In genomic region chr6:86480189-86480831, GRCm38 (mm10) we compare ENCODE assay signal across 8 mouse cellular contexts. TPM values are rescaled to one million over a fixed set of nuclear protein-coding genes. Genes with fewer than 3 reads are reported as not detected.
A peak's percentile ranks its signal among the peaks of the same experiment; 100 is the strongest.
DNase-seq lines count a peak whose midpoint lies in the region; ATAC-seq lines count a peak whose summit lies in the region.

No protein-coding gene starts in this region.

- ATAC-seq in cerebellum, adult (ENCODE audit: insufficient number of reproducible peaks, low FRiP score, low TSS enrichment), result peak; percentile 39; the same call in 1 of the 2 replicates

- no peak for DNase-seq in cerebellum, postnatal 4 days (ENCODE audit: low spot score in 2 of 2)
- DNase-seq in cerebellum, postnatal 25 days, result peak; percentile 51 to 64
- no peak for DNase-seq in heart, embryonic 10.5 days (ENCODE audit: low spot score)
- DNase-seq in kidney, adult 9 months, result peak; percentile 80
- peak; percentile 75 for DNase-seq in lung, postnatal 10 days
- peak; percentile 70 for DNase-seq in skeletal muscle tissue, adult 2 months (ENCODE audit: low read depth, low spot score)
- no peak for DNase-seq in T-cell, adult 2 months (ENCODE audit: low spot score)

- no peaks in the 10 kb centered on the region for H3K9me3 ChIP-seq in heart, embryonic 10.5 days

- peak overlapping the region; percentile 86 for H3K27ac ChIP-seq in heart, embryonic 10.5 days

- peaks cover 62% of the 10 kb centered on the region for H3K4me1 ChIP-seq in heart, embryonic 10.5 days

- WGBS in heart, embryonic 10.5 days, result 33% methylated on average over 9 of the region's 9 CpGs

- no peaks in the 10 kb centered on the region for H3K36me3 ChIP-seq in heart, embryonic 10.5 days

- H3K4me3 ChIP-seq in heart, embryonic 10.5 days, result peak overlapping the region; percentile 36

- no peaks in the 10 kb centered on the region for H3K27me3 ChIP-seq in heart, embryonic 10.5 days (ENCODE audit: insufficient read depth, poor library complexity, severe bottlenecking)

RNA-seq across cellular contexts. Expression of gene C87436, which starts 42.1 kb away (rescaled TPM):
- 16.6 and 18.0 TPM in 2 replicates for polyA plus RNA-seq in heart, embryonic 10.5 days (2016; fragmentation: Nextera tagmentation; extraction: Ambion mirVana)

RNA-seq across cellular contexts. Expression of gene Pcbp1, which starts 45.8 kb away (rescaled TPM):
- 411 and 428 TPM in 2 replicates for polyA plus RNA-seq in heart, embryonic 10.5 days (2016; fragmentation: Nextera tagmentation; extraction: Ambion mirVana)

RNA-seq across cellular contexts. Expression of gene Gm44790, which starts 53.9 kb away (rescaled TPM):
- 1.1 TPM in 1 of 2 replicates, not detected in the other for polyA plus RNA-seq in heart, embryonic 10.5 days (2016; fragmentation: Nextera tagmentation; extraction: Ambion mirVana)

Comparison
In these comparisons a context has a peak if more than half of its experiments do, and no peak if none do; other contexts are left out.
1. DNase-seq: peak in cerebellum, postnatal 25 days (2 of 2), kidney, adult 9 months (single experiment), lung, postnatal 10 days (single experiment) and skeletal muscle tissue, adult 2 months (single experiment); none in cerebellum, postnatal 4 days (0 of 2), heart, embryonic 10.5 days (single experiment) and T-cell, adult 2 months (single experiment).